Mouse (Mus musculus): ENCODE data around the gene Pex11a. TPM values are rescaled to one million over a fixed set of nuclear protein-coding genes. Genes with fewer than 3 reads are reported as not detected.
A peak's percentile ranks its signal among the peaks of the same experiment; 100 is the strongest.

Pex11a gene
- polyA plus RNA-seq, 1 experiment from 2014 or later: 14.5 TPM

GRCm38 (mm10) chr7:79744051-79744450 lies 1.1 kb upstream of the Pex11a start:
- WGBS: 87% methylated on average over 9 of the region's 9 CpGs
- no peaks in the 10 kb centered on the region for H3K27me3 ChIP-seq (ENCODE audit: control insufficient read depth, insufficient read depth, low read depth, low read length)

DNA sequence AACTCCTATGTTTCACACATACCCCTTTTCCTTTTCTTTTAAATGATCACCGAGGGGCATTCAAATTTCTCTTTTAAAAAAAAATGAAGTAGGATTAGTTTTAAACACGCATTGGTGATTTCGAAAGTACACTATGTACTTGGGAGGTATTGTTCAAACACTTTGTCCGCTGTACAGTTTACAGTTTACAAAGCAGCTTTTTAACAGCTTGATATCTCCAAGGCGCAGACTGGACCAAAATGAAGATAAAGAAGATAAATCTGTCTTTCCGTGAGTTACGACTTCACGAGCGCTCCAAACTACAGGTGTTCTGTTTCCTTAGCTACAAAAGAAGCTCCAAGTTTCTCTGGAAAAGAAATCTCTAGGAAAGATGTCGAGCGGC lies 663 bp downstream of the Pex11a start:
- ATAC-seq (ENCODE audit: low read depth): no peak

More at GRCm38 (mm10) chr7:79744051-79744450, 1.1 kb upstream of the Pex11a start:
- no peak overlapping the region for H3K27ac ChIP-seq (ENCODE audit: low read length)
- H3K4me3 ChIP-seq (ENCODE audit: low read length): no peak overlapping the region
- ATAC-seq (ENCODE audit: low read depth): no peak
- H3K4me1 ChIP-seq (replicated peaks; ENCODE audit: control insufficient read depth, insufficient read depth, low read length): peaks cover 3% of the 10 kb centered on the region
- no peaks in the 10 kb centered on the region; the same call in 1 of the 2 replicates for H3K36me3 ChIP-seq (ENCODE audit: control insufficient read depth, insufficient read depth, low read length)
- no peaks in the 10 kb centered on the region for H3K9me3 ChIP-seq (ENCODE audit: control insufficient read depth, low read length)
- no peak overlapping the region for H3K9ac ChIP-seq (ENCODE audit: low read length)
- H3K4me2 ChIP-seq (ENCODE audit: low read depth, low read length): no peak overlapping the region

DNA sequence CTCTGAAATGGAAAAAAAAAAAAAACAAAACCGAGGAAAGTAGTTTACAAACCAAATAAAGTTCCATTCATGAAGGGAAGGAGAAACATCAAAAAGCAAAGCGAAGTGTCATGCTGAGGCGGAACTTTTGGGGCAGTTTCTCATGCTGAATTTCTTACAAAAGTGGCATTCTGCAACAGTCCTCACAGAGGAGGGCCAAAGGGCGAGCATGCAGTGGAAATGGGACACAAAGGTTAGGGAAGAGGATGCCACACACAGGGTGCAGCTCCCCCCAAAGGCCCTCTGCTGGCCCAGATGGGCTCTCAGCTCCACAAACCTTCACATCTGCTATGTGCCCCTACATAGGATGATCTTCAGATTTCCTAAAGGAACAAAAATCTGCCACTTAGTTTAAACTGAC lies 2.7 kb downstream of the Pex11a start:
- whole genome bisulfite sequencing: 68% methylated on average over 4 of the region's 4 CpGs
- no peaks in the 10 kb centered on the region; the same call in 1 of the 2 replicates for H3K36me3 ChIP-seq (ENCODE audit: control insufficient read depth, insufficient read depth, low read length)
- H3K9ac ChIP-seq (ENCODE audit: low read length): no peak overlapping the region
- no peak for ATAC-seq (ENCODE audit: low read depth)
- H3K27ac ChIP-seq (ENCODE audit: low read length): no peak overlapping the region
- peaks cover 3% of the 10 kb centered on the region for H3K4me1 ChIP-seq (replicated peaks; ENCODE audit: control insufficient read depth, insufficient read depth, low read length)
- no peaks in the 10 kb centered on the region for H3K9me3 ChIP-seq (ENCODE audit: control insufficient read depth, low read length)
- H3K27me3 ChIP-seq (ENCODE audit: control insufficient read depth, insufficient read depth, low read depth, low read length): no peaks in the 10 kb centered on the region
- H3K4me2 ChIP-seq (ENCODE audit: low read depth, low read length): no peak overlapping the region
- no peak overlapping the region for H3K4me3 ChIP-seq (ENCODE audit: low read length)

More for the DNA sequence above, 663 bp downstream of the Pex11a start:
- Histone ChIP-seq H3K4me1 (replicated peaks; ENCODE audit: control insufficient read depth, insufficient read depth, low read length) (peaks cover 3% of the 10 kb centered on the region), H3K27ac (ENCODE audit: low read length) (no peak overlapping the region), H3K36me3 (ENCODE audit: control insufficient read depth, insufficient read depth, low read length) (no peaks in the 10 kb centered on the region; the same call in 1 of the 2 replicates), H3K4me2 (ENCODE audit: low read depth, low read length) (peak overlapping the region; percentile 96), H3K27me3 (ENCODE audit: control insufficient read depth, insufficient read depth, low read depth, low read length) (no peaks in the 10 kb centered on the region), H3K9me3 (ENCODE audit: control insufficient read depth, low read length) (no peaks in the 10 kb centered on the region), H3K9ac (ENCODE audit: low read length) (peak overlapping the region; percentile 76), H3K4me3 (ENCODE audit: low read length) (peak overlapping the region; percentile 80)
- 10% methylated on average over 11 of the region's 11 CpGs for WGBS

GRCm38 (mm10) chr7:79738913-79739312 lies 4.0 kb downstream of the Pex11a start:
- WGBS: 70% methylated on average over 2 of the region's 2 CpGs

GRCm38 (mm10) chr7:79736511-79736910 lies 6.4 kb downstream of the Pex11a start:
- Histone ChIP-seq H3K4me1 (replicated peaks; ENCODE audit: control insufficient read depth, insufficient read depth, low read length) (no peaks in the 10 kb centered on the region), H3K4me3 (ENCODE audit: low read length) (no peak overlapping the region), H3K4me2 (ENCODE audit: low read depth, low read length) (no peak overlapping the region), H3K36me3 (ENCODE audit: control insufficient read depth, insufficient read depth, low read length) (no peaks in the 10 kb centered on the region; the same call in 1 of the 2 replicates), H3K9ac (ENCODE audit: low read length) (no peak overlapping the region), H3K27ac (ENCODE audit: low read length) (no peak overlapping the region), H3K27me3 (ENCODE audit: control insufficient read depth, insufficient read depth, low read depth, low read length) (no peaks in the 10 kb centered on the region), H3K9me3 (ENCODE audit: control insufficient read depth, low read length) (no peaks in the 10 kb centered on the region)
- no peak for ATAC-seq (ENCODE audit: low read depth)
- WGBS: 76% methylated on average over 14 of the region's 14 CpGs

More at GRCm38 (mm10) chr7:79738913-79739312, 4.0 kb downstream of the Pex11a start:
- H3K9me3 ChIP-seq (ENCODE audit: control insufficient read depth, low read length): no peaks in the 10 kb centered on the region
- H3K4me1 ChIP-seq (replicated peaks; ENCODE audit: control insufficient read depth, insufficient read depth, low read length): peaks cover 3% of the 10 kb centered on the region
- no peak overlapping the region for H3K27ac ChIP-seq (ENCODE audit: low read length)
- ATAC-seq (ENCODE audit: low read depth): no peak
- H3K4me2 ChIP-seq (ENCODE audit: low read depth, low read length): no peak overlapping the region
- H3K36me3 ChIP-seq (ENCODE audit: control insufficient read depth, insufficient read depth, low read length): no peaks in the 10 kb centered on the region; the same call in 1 of the 2 replicates
- H3K4me3 ChIP-seq (ENCODE audit: low read length): no peak overlapping the region
- H3K9ac ChIP-seq (ENCODE audit: low read length): no peak overlapping the region
- H3K27me3 ChIP-seq (ENCODE audit: control insufficient read depth, insufficient read depth, low read depth, low read length): no peaks in the 10 kb centered on the region

DNA sequence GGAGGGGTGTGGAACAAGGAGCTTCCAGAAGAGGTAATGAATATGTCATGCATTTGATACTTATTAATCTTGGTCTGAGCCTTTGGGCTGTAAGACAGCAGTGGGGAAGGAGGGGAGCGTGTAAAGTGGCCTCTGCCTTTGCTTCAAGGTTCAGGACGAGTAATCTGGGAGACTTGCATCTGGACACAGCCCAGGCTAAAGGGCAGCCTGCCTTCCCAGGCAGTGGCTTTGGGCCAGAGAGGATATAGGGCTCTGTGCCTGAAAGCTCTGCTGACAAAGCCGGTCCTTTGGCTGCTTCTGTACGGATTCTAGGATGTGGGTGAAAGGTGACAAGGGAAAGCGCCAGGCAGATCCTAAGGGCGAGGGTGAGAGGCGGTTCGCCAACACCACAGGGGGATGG lies 8.4 kb downstream of the Pex11a start:
- no peaks in the 10 kb centered on the region for H3K9me3 ChIP-seq (ENCODE audit: control insufficient read depth, low read length)
- H3K4me1 ChIP-seq (replicated peaks; ENCODE audit: control insufficient read depth, insufficient read depth, low read length): no peaks in the 10 kb centered on the region
- no peak overlapping the region for H3K4me3 ChIP-seq (ENCODE audit: low read length)
- no peaks in the 10 kb centered on the region for H3K36me3 ChIP-seq (ENCODE audit: control insufficient read depth, insufficient read depth, low read length)
- no peaks in the 10 kb centered on the region for H3K27me3 ChIP-seq (ENCODE audit: control insufficient read depth, insufficient read depth, low read depth, low read length)
- H3K9ac ChIP-seq (ENCODE audit: low read length): no peak overlapping the region
- ATAC-seq (ENCODE audit: low read depth): no peak
- no peak overlapping the region for H3K27ac ChIP-seq (ENCODE audit: low read length)
- no peak overlapping the region for H3K4me2 ChIP-seq (ENCODE audit: low read depth, low read length)
- WGBS: 57% methylated on average over 8 of the region's 8 CpGs

DNA sequence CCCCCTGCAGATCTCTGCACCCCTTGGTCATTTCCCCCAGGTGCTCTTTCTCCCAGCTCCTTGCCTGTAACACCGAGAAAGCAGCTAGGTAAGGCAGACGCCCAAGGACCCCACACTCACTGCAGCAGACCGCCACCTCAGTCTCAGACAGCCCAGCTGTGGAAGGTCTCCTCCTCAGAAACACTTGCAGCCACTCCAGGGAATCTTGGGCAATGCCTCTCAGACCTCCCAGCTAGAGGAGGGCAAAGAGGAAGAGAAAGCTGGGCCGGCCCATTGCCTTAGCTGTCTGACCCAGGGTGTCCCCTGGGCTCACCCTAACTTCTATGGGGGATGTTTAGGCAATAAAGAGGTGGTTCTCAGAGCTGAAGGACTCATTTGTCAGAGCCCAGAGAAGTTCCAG lies 10.3 kb downstream of the Pex11a start, which contains the start of gene Plin1:
TSS of gene Plin1 (minus strand) at position 282 of the 400 bp plus-strand sequence.
- H3K4me1 ChIP-seq (replicated peaks; ENCODE audit: control insufficient read depth, insufficient read depth, low read length): no peaks in the 10 kb centered on the region
- no peak within 1 kb of the TSS for H3K9ac ChIP-seq (ENCODE audit: low read length)
- H3K27me3 ChIP-seq (ENCODE audit: control insufficient read depth, insufficient read depth, low read depth, low read length): no peaks in the 10 kb centered on the region
- no peaks in the 10 kb centered on the region for H3K36me3 ChIP-seq (ENCODE audit: control insufficient read depth, insufficient read depth, low read length)
- H3K4me2 ChIP-seq (ENCODE audit: low read depth, low read length): no peak within 1 kb of the TSS
- no peaks in the 10 kb centered on the region for H3K9me3 ChIP-seq (ENCODE audit: control insufficient read depth, low read length)
- no peak within 1 kb of the TSS for H3K27ac ChIP-seq (ENCODE audit: low read length)
- no peak for ATAC-seq (ENCODE audit: low read depth)
- WGBS: 50% methylated on average over 4 of the region's 4 CpGs
- no peak within 1 kb of the TSS for H3K4me3 ChIP-seq (ENCODE audit: low read length)

DNA sequence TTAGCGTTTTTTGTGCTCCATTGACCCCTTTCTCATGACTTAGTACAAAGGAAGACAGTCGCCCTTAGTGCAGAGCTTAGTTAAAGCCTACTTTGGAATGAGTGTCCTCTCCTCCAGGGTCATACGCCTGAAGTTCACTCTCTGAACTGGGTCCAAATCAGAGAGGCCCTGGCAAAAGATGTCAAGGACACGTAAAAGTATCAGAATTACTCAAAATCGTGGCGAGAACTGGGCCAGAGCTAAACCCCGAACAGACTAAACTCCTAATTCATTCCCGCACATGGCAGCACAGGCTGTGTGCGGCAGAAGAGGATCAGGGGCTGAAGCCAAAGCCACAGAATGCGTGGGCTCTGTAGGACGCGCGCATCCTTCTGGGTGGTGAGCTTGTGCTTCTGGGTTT lies 11.5 kb downstream of the Pex11a start:
- Histone ChIP-seq H3K4me3 (ENCODE audit: low read length) (no peak overlapping the region), H3K4me1 (replicated peaks; ENCODE audit: control insufficient read depth, insufficient read depth, low read length) (no peaks in the 10 kb centered on the region), H3K9me3 (ENCODE audit: control insufficient read depth, low read length) (no peaks in the 10 kb centered on the region), H3K4me2 (ENCODE audit: low read depth, low read length) (no peak overlapping the region), H3K9ac (ENCODE audit: low read length) (no peak overlapping the region), H3K27me3 (ENCODE audit: control insufficient read depth, insufficient read depth, low read depth, low read length) (no peaks in the 10 kb centered on the region), H3K27ac (ENCODE audit: low read length) (no peak overlapping the region), H3K36me3 (ENCODE audit: control insufficient read depth, insufficient read depth, low read length) (no peaks in the 10 kb centered on the region)
- no peak for ATAC-seq (ENCODE audit: low read depth)
- 78% methylated on average over 13 of the region's 13 CpGs for WGBS

- H3K4me2 ChIP-seq (ENCODE audit: low read depth, low read length): no peak overlapping the region
- H3K27ac ChIP-seq (ENCODE audit: low read length): no peak overlapping the region
- ATAC-seq (ENCODE audit: low read depth): no peak
- H3K4me3 ChIP-seq (ENCODE audit: low read length): no peak overlapping the region
- no peaks in the 10 kb centered on the region for H3K27me3 ChIP-seq (ENCODE audit: control insufficient read depth, insufficient read depth, low read depth, low read length)
- no peaks in the 10 kb centered on the region for H3K9me3 ChIP-seq (ENCODE audit: control insufficient read depth, low read length)
- 50% methylated on average over 11 of the region's 11 CpGs for WGBS
- no peaks in the 10 kb centered on the region for H3K4me1 ChIP-seq (replicated peaks; ENCODE audit: control insufficient read depth, insufficient read depth, low read length)
- no peaks in the 10 kb centered on the region for H3K36me3 ChIP-seq (ENCODE audit: control insufficient read depth, insufficient read depth, low read length)
- no peak overlapping the region for H3K9ac ChIP-seq (ENCODE audit: low read length)
These were observed 13.1 kb downstream of the Pex11a start for GRCm38 (mm10) chr7:79729743-79730370.

Data from lung, embryonic 16.5 days (tissue).